Mouse (Mus musculus) forebrain, embryonic 16.5 days (tissue): ENCODE results near the gene Mapk10. TPM values are rescaled to one million over a fixed set of nuclear protein-coding genes. Genes with fewer than 3 reads are reported as not detected.
A peak's percentile ranks its signal among the peaks of the same experiment; 100 is the strongest.

Source experiments
- ATAC-seq: fragments of 200-750 bp; cut with Nextera tagmentation; 2 replicates; pipeline ENCODE4 v1.8.0; 2017; ENCODE audit warnings: mild to moderate bottlenecking, moderate library complexity
- H3K27ac ChIP-seq: fragments of 300-500 bp; sonication (generic); 2 replicates; pipeline ENCODE4 v1.5.1; 2014; ENCODE audit warnings: low read length, control low read depth
- H3K27me3 ChIP-seq: fragments of 300-500 bp; sonication (generic); replicated peaks from 2 replicates; pipeline ENCODE4 v1.6.1; 2014; ENCODE audit warnings: low read length; ENCODE audit not compliant: control insufficient read depth, insufficient read depth
- H3K36me3 ChIP-seq: fragments of 300-500 bp; sonication (generic); 2 replicates; pipeline ENCODE4 v1.6.1; 2014; ENCODE audit not compliant: control insufficient read depth, insufficient read depth
- H3K4me1 ChIP-seq: fragments of 300-500 bp; sonication (generic); replicated peaks from 2 replicates; pipeline ENCODE4 v1.6.1; 2014; ENCODE audit warnings: low read length; ENCODE audit not compliant: control insufficient read depth, insufficient read depth
- H3K4me2 ChIP-seq: fragments of 300-500 bp; sonication (generic); 2 replicates; pipeline ENCODE4 v1.6.1; 2014; ENCODE audit warnings: mild to moderate bottlenecking, low read length, control low read depth
- H3K4me3 ChIP-seq: fragments of 300-500 bp; sonication (generic); replicated peaks from 2 replicates; pipeline ENCODE4 v1.5.1; 2014; ENCODE audit warnings: mild to moderate bottlenecking, low read length, control low read depth
- H3K9ac ChIP-seq: fragments of 300-500 bp; sonication (generic); replicated peaks from 2 replicates; pipeline ENCODE4 v1.6.1; 2014; ENCODE audit warnings: low read depth, low read length, control low read depth
- H3K9me3 ChIP-seq: fragments of 300-500 bp; sonication (generic); 2 replicates; pipeline ENCODE4 v1.6.1; 2016; ENCODE audit warnings: low read length; ENCODE audit not compliant: control insufficient read depth
- WGBS: fragments of 180-500 bp; shearing (Covaris S2); extraction: QIAGEN DNeasy Blood & Tissue Kit; methylation state at CpG from one replicate; pipeline ENCODE4 v1.1.7; 2014; 5-methylcytosine and 5-hydroxymethylcytosine counted together
- polyA plus RNA-seq: library from polyadenylated mRNA; unstranded; fragments of >200 nt; fragmentation: Nextera tagmentation; extraction: Ambion mirVana; gene quantifications from 2 replicates; pipeline ENCODE4 v1.2.1, GENCODE M21; 2015

Mapk10 gene
- polyA plus RNA-seq, 1 experiment from 2014 or later, result 96.2 TPM

- Histone ChIP-seq H3K9me3 (no peaks in the 10 kb centered on the region), H3K27ac (peak overlapping the region; percentile 13; the same call in 1 of the 2 replicates), H3K27me3 (no peaks in the 10 kb centered on the region), H3K9ac (no peak overlapping the region), H3K4me2 (no peak overlapping the region), H3K4me3 (no peak overlapping the region), H3K36me3 (no peaks in the 10 kb centered on the region), H3K4me1 (peaks cover 15% of the 10 kb centered on the region)
- WGBS, result 3% methylated on average over 5 of the region's 5 CpGs
- peak; percentile 86 for ATAC-seq
Observed at GRCm38 (mm10) chr5:103177010-103177409, 34.1 kb downstream of the Mapk10 start.

DNA sequence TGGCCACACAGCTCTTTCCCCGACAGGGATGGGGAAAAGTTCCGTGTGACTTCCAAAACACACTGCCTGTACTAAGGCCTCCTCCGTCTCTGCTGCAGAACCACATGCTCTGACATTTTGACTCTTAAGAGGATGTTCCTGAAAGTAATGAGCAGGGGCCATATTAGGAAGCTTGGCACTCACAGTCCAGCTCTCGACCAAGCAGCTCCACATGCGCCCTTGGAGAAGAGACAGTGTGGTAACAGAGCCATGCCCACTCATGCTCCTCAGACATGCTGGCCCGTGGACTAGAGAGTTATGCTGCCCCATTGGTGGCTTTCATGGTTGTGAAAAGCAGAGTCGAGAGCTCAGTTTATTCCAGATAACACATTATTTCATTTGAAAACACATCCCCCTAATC lies 35.1 kb downstream of the Mapk10 start:
- WGBS, result 90% methylated on average over 7 of the region's 7 CpGs
- H3K9ac ChIP-seq, result no peak overlapping the region
- H3K4me1 ChIP-seq, result peaks cover 15% of the 10 kb centered on the region
- no peak overlapping the region for H3K27ac ChIP-seq
- H3K4me3 ChIP-seq, result no peak overlapping the region
- no peaks in the 10 kb centered on the region for H3K27me3 ChIP-seq
- H3K9me3 ChIP-seq, result no peaks in the 10 kb centered on the region
- no peak overlapping the region for H3K4me2 ChIP-seq
- no peaks in the 10 kb centered on the region for H3K36me3 ChIP-seq
- ATAC-seq, result no peak

DNA sequence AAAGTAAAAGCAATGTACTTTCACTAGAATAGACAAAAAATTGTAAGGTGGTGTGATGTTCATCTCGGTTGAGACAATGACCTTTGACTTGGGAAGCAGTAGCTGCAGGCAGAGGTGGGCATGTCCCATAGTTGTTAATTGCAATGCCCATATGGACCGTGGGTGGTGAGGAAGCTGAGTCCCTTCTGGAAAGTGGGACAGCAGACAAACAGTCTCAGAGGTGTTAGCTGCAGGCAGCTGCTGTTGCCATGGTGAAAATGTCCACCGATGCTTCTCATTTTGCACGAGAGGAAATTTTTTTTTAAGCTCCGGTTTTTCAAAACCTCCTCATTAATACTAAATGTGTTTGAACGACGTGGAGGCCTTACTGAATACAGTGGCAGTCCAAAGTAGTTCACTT lies 36.5 kb downstream of the Mapk10 start:
- Histone ChIP-seq H3K9me3 (0 out of 2 replicates have a peak, but pooled peaks cover 4% of the 10 kb centered on the region), H3K4me3 (no peak overlapping the region), H3K27ac (no peak overlapping the region), H3K9ac (no peak overlapping the region), H3K27me3 (no peaks in the 10 kb centered on the region), H3K4me2 (no peak overlapping the region), H3K4me1 (peaks cover 15% of the 10 kb centered on the region), H3K36me3 (no peaks in the 10 kb centered on the region)
- peak; percentile 38; the same call in 1 of the 2 replicates for ATAC-seq
- WGBS, result 42% methylated on average over 7 of the region's 7 CpGs

DNA sequence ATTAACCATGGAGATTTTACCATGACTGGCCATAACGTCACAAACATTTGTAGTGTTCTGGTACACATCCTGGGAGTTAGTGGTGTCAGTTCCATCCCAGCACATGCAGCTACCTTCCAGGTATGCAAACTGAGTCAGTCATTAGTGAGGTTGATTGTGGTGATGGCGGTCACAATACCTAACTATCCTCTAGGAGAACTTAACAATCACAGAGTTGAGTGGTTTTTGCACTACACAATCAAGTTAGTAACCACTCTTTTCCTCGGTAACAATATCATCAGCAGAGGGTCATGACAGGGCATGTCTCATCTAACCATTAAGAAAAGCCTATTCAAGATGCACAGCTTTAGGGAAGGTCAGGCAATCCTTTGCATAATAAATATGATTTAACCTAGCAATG lies 39.9 kb downstream of the Mapk10 start:
- H3K4me2 ChIP-seq, result no peak overlapping the region
- no peak overlapping the region for H3K27ac ChIP-seq
- H3K36me3 ChIP-seq, result no peaks in the 10 kb centered on the region
- no peak overlapping the region for H3K9ac ChIP-seq
- peaks cover 6% of the 10 kb centered on the region; the same call in 1 of the 2 replicates for H3K4me1 ChIP-seq
- H3K27me3 ChIP-seq, result no peaks in the 10 kb centered on the region
- H3K4me3 ChIP-seq, result no peak overlapping the region
- no peak for ATAC-seq
- 0 out of 2 replicates have a peak, but pooled peaks cover 4% of the 10 kb centered on the region for H3K9me3 ChIP-seq
- 87% methylated on average over 3 of the region's 3 CpGs for WGBS

GRCm38 (mm10) chr5:103167371-103167770 lies 43.8 kb downstream of the Mapk10 start:
- Histone ChIP-seq H3K9me3 (0 out of 2 replicates have a peak, but pooled peaks cover 4% of the 10 kb centered on the region), H3K4me1 (0 out of 2 replicates have a peak, but pooled peaks cover 4% of the 10 kb centered on the region), H3K36me3 (no peaks in the 10 kb centered on the region), H3K9ac (no peak overlapping the region), H3K4me3 (no peak overlapping the region), H3K4me2 (no peak overlapping the region), H3K27ac (no peak overlapping the region), H3K27me3 (no peaks in the 10 kb centered on the region)
- no peak for ATAC-seq
- 52% methylated on average over 5 of the region's 5 CpGs for WGBS

GRCm38 (mm10) chr5:103166755-103167154 lies 44.4 kb downstream of the Mapk10 start:
- Histone ChIP-seq H3K27me3 (no peaks in the 10 kb centered on the region), H3K36me3 (no peaks in the 10 kb centered on the region), H3K9me3 (0 out of 2 replicates have a peak, but pooled peaks cover 4% of the 10 kb centered on the region), H3K27ac (no peak overlapping the region), H3K9ac (no peak overlapping the region), H3K4me1 (peaks cover 8% of the 10 kb centered on the region), H3K4me2 (no peak overlapping the region), H3K4me3 (no peak overlapping the region)
- ATAC-seq, result peak; percentile 61; the same call in 1 of the 2 replicates
- 79% methylated on average over 2 of the region's 2 CpGs for WGBS

- ATAC-seq, result no peak
- H3K4me3 ChIP-seq, result no peak overlapping the region
- peaks cover 29% of the 10 kb centered on the region for H3K4me1 ChIP-seq
- H3K9ac ChIP-seq, result no peak overlapping the region
- no peak overlapping the region for H3K4me2 ChIP-seq
- H3K9me3 ChIP-seq, result no peaks in the 10 kb centered on the region
- no peak overlapping the region for H3K27ac ChIP-seq
- H3K36me3 ChIP-seq, result no peaks in the 10 kb centered on the region
- WGBS, result 90% methylated on average over 3 of the region's 3 CpGs
- no peaks in the 10 kb centered on the region for H3K27me3 ChIP-seq
Observed at GRCm38 (mm10) chr5:103164022-103164421, 47.1 kb downstream of the Mapk10 start.

DNA sequence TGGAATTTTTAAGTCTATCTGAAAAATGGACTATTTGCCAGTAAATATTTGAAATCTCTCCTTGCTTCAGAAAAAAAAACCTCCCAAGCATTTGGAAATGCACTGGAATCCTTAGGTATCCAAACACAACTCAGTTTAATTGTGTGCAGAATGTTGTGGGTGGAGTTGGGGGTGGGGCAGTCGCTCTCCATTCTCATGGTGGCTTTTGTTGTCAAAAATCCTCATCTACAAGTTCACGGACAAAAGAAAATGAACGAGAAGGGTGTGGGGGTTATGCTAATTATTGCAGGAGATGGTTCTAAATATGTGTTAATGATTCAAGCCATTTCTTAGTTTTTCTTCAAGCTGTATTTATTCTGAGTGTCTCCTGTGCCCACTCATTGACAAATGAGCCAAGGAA lies 49.6 kb downstream of the Mapk10 start:
- H3K27me3 ChIP-seq, result no peaks in the 10 kb centered on the region
- WGBS, result 7% methylated on average over 3 of the region's 3 CpGs
- peak; percentile 19; the same call in 1 of the 2 replicates for ATAC-seq
- no peak overlapping the region for H3K9ac ChIP-seq
- no peaks in the 10 kb centered on the region for H3K36me3 ChIP-seq
- no peaks in the 10 kb centered on the region for H3K9me3 ChIP-seq
- peaks cover 29% of the 10 kb centered on the region for H3K4me1 ChIP-seq
- no peak overlapping the region for H3K4me3 ChIP-seq
- peak overlapping the region; percentile 33 for H3K4me2 ChIP-seq
- H3K27ac ChIP-seq, result peak overlapping the region; percentile 95

DNA sequence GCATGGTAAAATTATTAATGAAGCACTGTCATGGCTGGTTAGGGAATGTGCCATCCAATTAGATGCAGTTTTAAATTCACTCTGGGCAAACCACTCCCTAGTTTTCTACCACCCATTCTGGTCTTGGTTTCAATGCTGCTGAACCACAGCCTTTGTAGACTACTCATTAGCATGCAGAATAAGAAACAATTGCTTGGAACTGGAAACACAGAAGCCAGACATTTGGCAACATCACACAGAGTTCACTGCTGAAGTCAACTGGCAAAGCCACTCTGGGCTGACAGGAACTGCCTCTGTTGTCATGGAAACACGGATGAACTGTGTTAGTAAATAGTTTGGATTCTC lies 50.0 kb downstream of the Mapk10 start:
- Histone ChIP-seq H3K27me3 (no peaks in the 10 kb centered on the region), H3K9ac (0 out of 2 replicates have a peak overlapping the region, but pooled peaks have one; percentile 14), H3K4me1 (peaks cover 29% of the 10 kb centered on the region), H3K27ac (peak overlapping the region; percentile 95), H3K36me3 (no peaks in the 10 kb centered on the region), H3K9me3 (no peaks in the 10 kb centered on the region), H3K4me3 (no peak overlapping the region), H3K4me2 (peak overlapping the region; percentile 33)
- peak; percentile 93 for ATAC-seq
- WGBS, result 10% methylated on average over 1 of the region's 1 CpGs
